Mouse (Mus musculus): ENCODE data around the gene Fasn. TPM values are rescaled to one million over a fixed set of nuclear protein-coding genes. Genes with fewer than 3 reads are reported as not detected.
"Not testable (repeated sequence)": the region's sequence is repeated elsewhere in the genome, so short reads cannot be mapped to it uniquely, and the experiment has no call there.

Fasn gene
- polyA plus RNA-seq, 1 experiment from 2014 or later, result 74.2 TPM

DNA sequence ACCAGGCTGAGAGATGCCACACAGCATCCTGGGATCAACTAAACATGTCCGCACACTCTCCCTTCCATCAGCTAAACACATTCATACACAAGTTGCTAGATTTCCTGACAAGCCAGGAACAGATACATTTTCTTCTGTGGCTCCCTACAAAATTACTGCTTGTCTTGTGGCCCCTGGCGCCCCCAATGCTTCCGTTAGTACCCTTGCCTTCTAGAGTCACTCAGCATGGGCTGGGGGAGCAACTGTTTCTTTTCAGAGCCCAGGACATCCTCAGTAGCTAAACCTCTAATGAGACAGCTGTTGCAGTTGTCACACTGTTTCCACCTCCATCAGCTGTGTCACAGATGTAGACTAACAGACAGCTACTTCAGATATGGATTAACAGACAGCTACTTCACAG is 51.6 kb downstream of the Fasn start:
- no peak for ATAC-seq (ENCODE audit: insufficient number of reproducible peaks, insufficient read depth, low FRiP score, low TSS enrichment)
- 78% methylated on average over 3 of the region's 3 CpGs for WGBS

DNA sequence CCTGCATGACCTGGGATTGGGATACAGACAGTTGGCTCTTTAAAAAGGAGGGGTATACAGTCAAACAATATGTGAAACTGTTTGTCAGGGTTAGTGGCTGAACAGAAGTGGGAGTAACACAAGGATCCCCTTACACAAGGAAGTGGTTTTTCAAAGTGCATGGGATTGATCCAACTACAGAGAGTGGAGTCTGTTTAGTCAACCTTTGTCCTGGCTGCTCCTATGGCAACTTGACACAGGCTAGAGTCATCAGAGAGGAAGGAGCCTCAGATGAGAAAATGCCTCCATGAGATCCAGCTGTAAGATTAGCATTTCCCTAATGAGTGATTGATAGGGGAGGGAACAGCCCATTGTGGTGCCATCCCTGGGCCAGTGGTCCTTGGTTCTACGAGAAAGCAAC is 56.1 kb downstream of the Fasn start:
- no peaks in the 10 kb centered on the region for H3K9me3 ChIP-seq
- H3K27ac ChIP-seq, result no peak overlapping the region
- no peak overlapping the region for H3K4me2 ChIP-seq (replicated peaks)
- 69% methylated on average over 1 of the region's 1 CpGs for WGBS
- H3K36me3 ChIP-seq, result no peaks in the 10 kb centered on the region
- H3K9ac ChIP-seq, result no peak overlapping the region
- H3K27me3 ChIP-seq, result peaks cover 10% of the 10 kb centered on the region; the same call in 1 of the 2 replicates
- no peak for ATAC-seq (ENCODE audit: insufficient number of reproducible peaks, insufficient read depth, low FRiP score, low TSS enrichment)
- H3K4me3 ChIP-seq, result no peak overlapping the region
- H3K4me1 ChIP-seq, result no peaks in the 10 kb centered on the region

More for the DNA sequence above, 51.6 kb downstream of the Fasn start:
- Histone ChIP-seq H3K9ac (no peak overlapping the region), H3K4me1 (peaks cover 8% of the 10 kb centered on the region; the same call in 1 of the 2 replicates), H3K4me2 (replicated peaks) (no peak overlapping the region), H3K36me3 (no peaks in the 10 kb centered on the region), H3K4me3 (no peak overlapping the region), H3K27me3 (no peaks in the 10 kb centered on the region), H3K9me3 (no peaks in the 10 kb centered on the region), H3K27ac (no peak overlapping the region)

DNA sequence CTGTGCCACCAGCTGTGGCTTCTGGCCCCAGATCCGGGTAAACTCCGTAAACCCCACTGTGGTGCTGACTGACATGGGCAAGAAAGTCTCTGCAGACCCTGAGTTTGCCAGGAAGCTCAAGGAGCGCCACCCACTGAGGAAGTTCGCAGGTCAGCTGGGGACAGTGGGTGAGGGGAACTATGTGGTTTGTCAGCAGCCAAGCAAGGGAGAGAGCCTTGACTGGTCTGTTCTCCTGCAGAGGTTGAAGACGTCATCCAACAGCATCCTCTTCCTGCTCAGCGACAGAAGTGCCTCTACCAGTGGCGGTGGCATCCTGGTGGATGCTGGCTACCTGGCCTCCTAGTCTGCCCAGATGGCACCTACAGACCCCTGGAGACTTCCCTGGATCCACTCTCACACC is 57.3 kb downstream of the Fasn start:
- H3K36me3 ChIP-seq; H3K9ac ChIP-seq; H3K4me3 ChIP-seq; H3K9me3 ChIP-seq; H3K27ac ChIP-seq; H3K4me1 ChIP-seq; ATAC-seq (ENCODE audit: insufficient number of reproducible peaks, insufficient read depth, low FRiP score, low TSS enrichment); H3K4me2 ChIP-seq (replicated peaks): not testable (repeated sequence)
- peaks cover 16% of the 10 kb centered on the region for H3K27me3 ChIP-seq
- WGBS, result 79% methylated on average over 3 of the region's 7 CpGs

DNA sequence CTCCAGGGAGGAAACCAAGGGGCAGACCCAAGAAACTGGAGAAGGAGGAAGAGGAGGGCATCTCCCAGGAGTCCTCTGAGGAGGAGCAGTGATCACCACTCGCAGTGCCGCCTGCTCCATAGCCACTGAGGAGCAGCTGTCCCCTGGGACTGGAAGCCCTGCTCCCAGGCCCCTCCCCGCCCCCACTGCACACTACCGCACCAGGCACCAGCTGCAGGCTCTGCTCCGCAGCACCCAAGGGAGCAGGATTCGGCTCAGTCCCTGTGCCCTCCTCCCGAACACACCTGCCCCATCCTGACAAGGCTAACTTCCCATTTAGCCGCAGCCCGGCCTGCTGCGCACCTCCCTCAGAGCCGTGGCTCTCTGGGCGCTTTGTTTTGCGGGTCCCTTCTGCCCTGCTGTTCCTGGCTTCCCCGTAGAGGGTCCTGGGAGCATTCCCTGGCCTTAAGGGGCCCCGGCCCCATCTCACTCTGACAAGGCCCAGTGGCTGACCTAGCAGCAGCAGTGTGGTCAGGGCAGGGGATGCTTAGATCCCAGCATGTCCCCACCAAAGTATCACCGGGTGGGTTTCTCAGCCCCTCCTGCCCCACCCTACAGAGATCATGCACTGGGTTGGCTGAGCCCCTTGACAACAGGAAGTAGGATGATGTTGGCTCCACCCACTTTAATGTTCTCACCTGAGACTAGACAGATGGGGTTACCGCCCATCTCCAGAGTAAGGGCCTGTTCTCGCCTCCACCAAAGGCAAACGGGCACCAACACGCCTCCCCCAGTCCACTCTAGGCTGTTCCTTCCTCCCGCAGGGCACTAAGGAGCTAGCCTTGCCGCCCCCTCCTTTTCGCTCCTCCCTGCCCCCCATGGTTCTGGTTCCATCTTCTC is 61.0 kb downstream of the Fasn start:
- peak; percentile 62; the same call in 1 of the 2 replicates for ATAC-seq (ENCODE audit: insufficient number of reproducible peaks, insufficient read depth, low FRiP score, low TSS enrichment)
- H3K9ac ChIP-seq, H3K4me3 ChIP-seq: not testable (repeated sequence)

DNA sequence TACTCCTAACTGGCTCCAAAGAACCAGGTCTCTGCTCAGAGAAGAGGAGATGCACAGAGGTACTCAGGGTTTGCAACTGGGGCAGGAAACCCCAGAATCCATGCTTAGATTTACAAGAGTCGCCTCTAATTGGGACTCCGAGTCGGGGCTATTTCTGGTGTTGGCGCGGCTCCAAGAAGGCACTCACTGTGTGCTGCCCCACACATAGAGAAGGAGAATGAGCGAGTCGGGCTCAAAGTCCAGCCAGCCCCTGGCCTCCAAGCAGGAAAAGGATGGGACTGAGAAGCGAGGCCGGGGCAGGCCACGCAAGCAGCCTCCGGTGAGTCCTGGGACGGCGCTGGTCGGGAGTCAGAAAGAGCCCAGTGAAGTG is 61.7 kb downstream of the Fasn start, which contains the start of gene Hmga1b:
Gene Hmga1b, plus strand, starts transcription at position 123 of the 370 bp plus-strand sequence.
- not testable (repeated sequence) for H3K4me1 ChIP-seq

More for the DNA sequence above, 61.0 kb downstream of the Fasn start:
- not testable (repeated sequence) for H3K27ac ChIP-seq, H3K36me3 ChIP-seq, H3K4me1 ChIP-seq
- H3K27me3 ChIP-seq, result peaks cover 20% of the 10 kb centered on the region
- peaks cover 12% of the 10 kb centered on the region for H3K9me3 ChIP-seq
- 5% methylated on average over 2 of the region's 23 CpGs for WGBS
- peak overlapping the region; percentile 13; the same call in 1 of the 2 replicates for H3K4me2 ChIP-seq (replicated peaks)

DNA sequence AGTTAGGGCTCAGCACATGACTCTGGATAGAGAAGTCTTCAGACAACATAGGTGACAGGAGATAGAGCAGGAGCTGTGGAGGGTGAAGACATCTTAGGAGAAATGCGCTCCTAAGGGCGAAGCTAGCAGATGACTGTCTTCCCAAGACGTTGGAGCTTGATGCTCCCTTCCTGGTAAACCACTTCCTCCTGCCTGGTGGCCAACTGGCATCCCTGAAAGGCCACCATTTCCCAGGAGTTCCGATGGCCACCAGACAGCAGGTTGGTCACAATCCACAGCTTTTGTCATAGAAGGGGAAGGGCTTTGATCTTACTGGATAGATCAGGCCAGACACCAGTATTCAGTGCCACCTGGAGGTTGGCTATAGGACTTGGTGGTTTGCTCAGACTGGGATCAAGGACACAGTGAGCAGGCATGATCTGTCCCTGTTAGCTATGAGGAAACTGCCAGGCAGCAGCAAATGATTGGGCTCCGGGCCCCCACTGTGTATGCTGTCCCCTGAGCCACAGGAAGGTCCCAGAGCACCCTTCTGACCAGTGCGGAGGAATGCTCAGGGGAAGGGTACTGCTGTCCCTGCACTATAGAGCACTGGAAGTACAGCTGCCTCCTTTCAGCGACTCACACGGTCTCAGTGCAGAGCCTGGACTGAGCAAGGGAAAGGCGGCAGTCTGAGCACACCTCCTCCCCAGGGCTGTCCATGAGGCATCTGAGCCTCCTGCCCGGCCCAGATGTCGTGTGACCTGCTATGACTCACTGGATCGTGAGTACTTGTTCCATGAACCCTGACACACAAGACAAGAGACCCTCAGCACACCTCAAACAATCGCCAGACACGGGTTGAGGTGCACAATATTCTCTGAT is 62.3 kb downstream of the Fasn start:
- Histone ChIP-seq H3K9ac (no peak overlapping the region), H3K4me3 (no peak overlapping the region), H3K36me3 (no peaks in the 10 kb centered on the region), H3K4me2 (replicated peaks) (no peak overlapping the region), H3K4me1 (no peaks in the 10 kb centered on the region), H3K9me3 (peaks cover 19% of the 10 kb centered on the region), H3K27me3 (peaks cover 20% of the 10 kb centered on the region), H3K27ac (no peak overlapping the region)
- 69% methylated on average over 14 of the region's 14 CpGs for WGBS
- ATAC-seq (ENCODE audit: insufficient number of reproducible peaks, insufficient read depth, low FRiP score, low TSS enrichment), result no peak

More for the DNA sequence above, 61.7 kb downstream of the Fasn start, which contains the start of gene Hmga1b:
- H3K9ac ChIP-seq; H3K27ac ChIP-seq; ATAC-seq (ENCODE audit: insufficient number of reproducible peaks, insufficient read depth, low FRiP score, low TSS enrichment); H3K4me3 ChIP-seq; H3K36me3 ChIP-seq: not testable (repeated sequence)
- peaks cover 19% of the 10 kb centered on the region for H3K9me3 ChIP-seq
- H3K4me2 ChIP-seq (replicated peaks), result peak within 1 kb of the TSS; percentile 13; the same call in 1 of the 2 replicates
- peaks cover 20% of the 10 kb centered on the region for H3K27me3 ChIP-seq
- 19% methylated on average over 14 of the region's 14 CpGs for WGBS

DNA sequence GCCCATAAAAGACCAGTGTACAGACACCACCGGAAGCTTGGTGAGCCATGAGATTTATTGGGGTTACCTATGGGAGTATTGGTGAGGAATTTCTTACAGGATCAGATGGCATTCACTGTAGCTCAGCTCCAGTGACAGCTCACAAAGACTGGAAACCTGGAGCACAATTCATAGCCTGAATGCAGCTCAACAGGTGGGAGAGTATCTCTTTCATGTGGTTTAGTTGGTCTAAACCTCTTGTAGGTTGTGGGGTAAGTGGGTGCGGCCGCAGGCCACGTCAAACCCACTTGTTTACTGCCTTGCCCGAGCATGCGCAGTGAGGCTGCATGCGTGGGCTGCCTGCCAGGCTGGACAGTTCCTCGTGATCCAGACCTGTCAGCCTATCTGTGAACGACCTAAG is 64.1 kb downstream of the Fasn start:
- no peak for ATAC-seq (ENCODE audit: insufficient number of reproducible peaks, insufficient read depth, low FRiP score, low TSS enrichment)
- 91% methylated on average over 9 of the region's 9 CpGs for WGBS

More for the DNA sequence above, 64.1 kb downstream of the Fasn start:
- Histone ChIP-seq H3K4me3 (no peak overlapping the region), H3K4me2 (replicated peaks) (no peak overlapping the region), H3K9me3 (peaks cover 19% of the 10 kb centered on the region), H3K36me3 (no peaks in the 10 kb centered on the region), H3K9ac (no peak overlapping the region), H3K27me3 (peaks cover 14% of the 10 kb centered on the region), H3K4me1 (no peaks in the 10 kb centered on the region), H3K27ac (no peak overlapping the region)

Other genes with a start within 250 kb of the Fasn start
- gene Arhgdia, start 242.9 kb downstream of the Fasn start, polyA plus RNA-seq (2016; fragmentation: Nextera tagmentation; extraction: Ambion mirVana), result 561 and 568 TPM in 2 replicates
- gene Alyref, start 226.2 kb downstream of the Fasn start, polyA plus RNA-seq (2016; fragmentation: Nextera tagmentation; extraction: Ambion mirVana), result 683 and 688 TPM in 2 replicates
- 191 and 198 TPM in 2 replicates for gene Anapc11, start 226.1 kb downstream of the Fasn start, polyA plus RNA-seq (2016; fragmentation: Nextera tagmentation; extraction: Ambion mirVana)
- gene Npb, start 216.1 kb downstream of the Fasn start, polyA plus RNA-seq (2016; fragmentation: Nextera tagmentation; extraction: Ambion mirVana), result 0.99 TPM in 1 of 2 replicates, not detected in the other
- gene Pcyt2, start 206.6 kb downstream of the Fasn start, polyA plus RNA-seq (2016; fragmentation: Nextera tagmentation; extraction: Ambion mirVana), result 143 and 147 TPM in 2 replicates
- gene Sirt7, start 199.3 kb downstream of the Fasn start, polyA plus RNA-seq (2016; fragmentation: Nextera tagmentation; extraction: Ambion mirVana), result 29.7 and 30.4 TPM in 2 replicates
- gene Mafg, start 190.9 kb downstream of the Fasn start, polyA plus RNA-seq (2016; fragmentation: Nextera tagmentation; extraction: Ambion mirVana), result 33.6 and 34.8 TPM in 2 replicates
- gene Pycr1, start 180.8 kb downstream of the Fasn start, polyA plus RNA-seq (2016; fragmentation: Nextera tagmentation; extraction: Ambion mirVana), result 25.3 and 26.5 TPM in 2 replicates
- 0.47 TPM in 1 of 2 replicates, not detected in the other for gene Myadml2, start 176.4 kb downstream of the Fasn start, polyA plus RNA-seq (2016; fragmentation: Nextera tagmentation; extraction: Ambion mirVana)
- gene Notum, start 163.4 kb downstream of the Fasn start, polyA plus RNA-seq (2016; fragmentation: Nextera tagmentation; extraction: Ambion mirVana), result 5.1 and 6.3 TPM in 2 replicates
- 131 and 139 TPM in 2 replicates for gene Aspscr1, start 151.6 kb downstream of the Fasn start, polyA plus RNA-seq (2016; fragmentation: Nextera tagmentation; extraction: Ambion mirVana)
- 131 TPM in 2 replicates for gene Cenpx, start 110.8 kb downstream of the Fasn start, polyA plus RNA-seq (2016; fragmentation: Nextera tagmentation; extraction: Ambion mirVana)
- 77.5 and 83.7 TPM in 2 replicates for gene Lrrc45, start 110.6 kb downstream of the Fasn start, polyA plus RNA-seq (2016; fragmentation: Nextera tagmentation; extraction: Ambion mirVana)
- 59.7 and 62.8 TPM in 2 replicates for gene Rac3, start 103.1 kb downstream of the Fasn start, polyA plus RNA-seq (2016; fragmentation: Nextera tagmentation; extraction: Ambion mirVana)
- gene Dcxr, start 97.3 kb downstream of the Fasn start, polyA plus RNA-seq (2016; fragmentation: Nextera tagmentation; extraction: Ambion mirVana), result 11.5 and 12.3 TPM in 2 replicates
- gene Cbr2, start 92.4 kb downstream of the Fasn start, polyA plus RNA-seq (2016; fragmentation: Nextera tagmentation; extraction: Ambion mirVana), result 5.9 and 6.1 TPM in 2 replicates
- 4.2 and 5.8 TPM in 2 replicates for gene Hmga1b, start 61.8 kb downstream of the Fasn start, polyA plus RNA-seq (2016; fragmentation: Nextera tagmentation; extraction: Ambion mirVana)
- gene Rfng, start 40.3 kb downstream of the Fasn start, polyA plus RNA-seq (2016; fragmentation: Nextera tagmentation; extraction: Ambion mirVana), result 47.0 and 47.2 TPM in 2 replicates
- gene Gps1, start 40.3 kb downstream of the Fasn start, polyA plus RNA-seq (2016; fragmentation: Nextera tagmentation; extraction: Ambion mirVana), result 243 and 245 TPM in 2 replicates
- 66.1 and 70.5 TPM in 2 replicates for gene Dus1l, start 28.1 kb downstream of the Fasn start, polyA plus RNA-seq (2016; fragmentation: Nextera tagmentation; extraction: Ambion mirVana)
- 7.2 and 7.5 TPM in 2 replicates for gene Ccdc57, start 108.3 kb upstream of the Fasn start, polyA plus RNA-seq (2016; fragmentation: Nextera tagmentation; extraction: Ambion mirVana)
- 46.2 and 46.9 TPM in 2 replicates for gene Slc16a3, start 123.9 kb upstream of the Fasn start, polyA plus RNA-seq (2016; fragmentation: Nextera tagmentation; extraction: Ambion mirVana)
- gene Csnk1d, start 166.8 kb upstream of the Fasn start, polyA plus RNA-seq (2016; fragmentation: Nextera tagmentation; extraction: Ambion mirVana), result 159 and 160 TPM in 2 replicates
- 0.32 and 0.38 TPM in 2 replicates for gene Cd7, start 214.9 kb upstream of the Fasn start, polyA plus RNA-seq (2016; fragmentation: Nextera tagmentation; extraction: Ambion mirVana)
- not detected in 2 replicates for gene Sectm1b, start 239.0 kb upstream of the Fasn start, polyA plus RNA-seq (2016; fragmentation: Nextera tagmentation; extraction: Ambion mirVana)